Mouse (Mus musculus): ENCODE results near the gene Ptma. TPM values are rescaled to one million over a fixed set of nuclear protein-coding genes. Genes with fewer than 3 reads are reported as not detected.

Gene Ptma
- total and polyA plus RNA-seq, 2 experiments from 2014 or later, result 399 to 597 TPM

DNA sequence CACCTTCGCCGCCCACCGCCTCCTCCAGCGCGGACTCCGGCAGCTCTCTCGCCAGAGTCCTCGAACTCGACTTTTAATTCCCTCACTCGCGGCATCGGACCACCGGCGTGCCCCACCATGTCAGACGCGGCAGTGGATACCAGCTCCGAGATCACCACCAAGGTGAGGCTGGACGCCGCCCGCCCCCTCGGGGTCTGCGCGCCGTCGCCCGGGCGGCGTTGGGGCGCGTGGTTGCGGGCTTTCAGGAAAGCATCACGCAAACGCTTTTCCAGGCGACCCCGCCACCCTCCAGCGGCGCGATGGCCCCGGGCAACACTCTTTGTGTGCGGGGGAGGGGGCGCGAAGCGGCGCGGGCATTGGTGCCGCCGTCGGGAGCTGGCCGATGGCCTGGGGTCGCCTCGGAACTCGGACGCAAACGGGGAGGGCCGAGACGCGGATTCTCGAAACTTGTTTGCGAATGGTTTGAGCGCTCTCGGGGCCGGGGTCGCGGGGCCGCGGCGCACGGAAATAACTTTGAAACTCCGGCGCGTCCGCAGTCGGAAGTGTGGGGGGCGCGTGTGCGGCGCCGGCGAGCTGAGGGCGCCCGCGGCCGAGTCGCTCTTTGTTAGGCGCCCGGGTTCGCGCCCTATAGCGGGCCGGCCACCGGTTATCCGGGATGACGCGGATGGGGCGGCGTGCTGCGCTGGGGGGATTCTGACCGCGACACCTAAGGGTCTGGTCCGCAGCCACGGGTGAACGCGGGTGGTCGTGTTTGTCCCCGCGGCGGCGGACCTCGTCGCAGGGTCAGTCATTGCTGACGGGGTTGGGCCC is 468 bp downstream of the Ptma start:
- Histone ChIP-seq H3K4me2 (ENCODE audit: low read depth, low read length) (peak overlapping the region; percentile 86), H3K27me3 (ENCODE audit: control insufficient read depth, insufficient read depth, low read length) (no peaks in the 10 kb centered on the region), H3K4me3 (ENCODE audit: low read depth, low read length) (peak overlapping the region; percentile 90), H3K27ac (ENCODE audit: low read depth) (peak overlapping the region; percentile 98), H3K9ac (replicated peaks; ENCODE audit: low read depth, low read length) (peak overlapping the region; percentile 99), H3K9me3 (replicated peaks; ENCODE audit: control insufficient read depth, low read length) (no peaks in the 10 kb centered on the region), H3K4me1 (ENCODE audit: control insufficient read depth, insufficient read depth) (peaks cover 14% of the 10 kb centered on the region), H3K36me3 (replicated peaks; ENCODE audit: control insufficient read depth, insufficient read depth, low read length) (peaks cover 22% of the 10 kb centered on the region)
- WGBS, result under 1% methylated on average over 111 of the region's 111 CpGs
- no peak for ATAC-seq (ENCODE audit: insufficient read depth, low read depth)
- TF ChIP-seq CTCF (IDR thresholded peaks at IDR 0.05; ENCODE audit: low read depth) (no peak), EP300 (IDR thresholded peaks at IDR 0.05; ENCODE audit: low read depth) (0 out of 2 replicates have a peak, but pooled peaks have one; percentile 11)
- DNase-seq (ENCODE audit: low spot score), result no peak

- Histone ChIP-seq H3K4me1 (ENCODE audit: control insufficient read depth, insufficient read depth) (peaks cover 17% of the 10 kb centered on the region), H3K9ac (replicated peaks; ENCODE audit: low read depth, low read length) (peak overlapping the region; percentile 99), H3K27me3 (ENCODE audit: control insufficient read depth, insufficient read depth, low read length) (no peaks in the 10 kb centered on the region), H3K36me3 (replicated peaks; ENCODE audit: control insufficient read depth, insufficient read depth, low read length) (peaks cover 22% of the 10 kb centered on the region), H3K9me3 (replicated peaks; ENCODE audit: control insufficient read depth, low read length) (no peaks in the 10 kb centered on the region), H3K4me2 (ENCODE audit: low read depth, low read length) (peak overlapping the region; percentile 86), H3K4me3 (ENCODE audit: low read depth, low read length) (peak overlapping the region; percentile 90), H3K27ac (ENCODE audit: low read depth) (peak overlapping the region; percentile 98)
- ATAC-seq (ENCODE audit: insufficient read depth, low read depth) (peak; percentile 34), DNase-seq (ENCODE audit: low spot score) (peak; percentile 88)
- peak; percentile 89 for TF ChIP-seq CTCF (IDR thresholded peaks at IDR 0.05; ENCODE audit: low read depth)
- no peak; the same call in 1 of the 2 replicates for TF ChIP-seq EP300 (IDR thresholded peaks at IDR 0.05; ENCODE audit: low read depth)
- under 1% methylated on average over 75 of the region's 89 CpGs for WGBS
These were observed 1.3 kb downstream of the Ptma start for GRCm38 (mm10) chr1:86527599-86528486.

DNA sequence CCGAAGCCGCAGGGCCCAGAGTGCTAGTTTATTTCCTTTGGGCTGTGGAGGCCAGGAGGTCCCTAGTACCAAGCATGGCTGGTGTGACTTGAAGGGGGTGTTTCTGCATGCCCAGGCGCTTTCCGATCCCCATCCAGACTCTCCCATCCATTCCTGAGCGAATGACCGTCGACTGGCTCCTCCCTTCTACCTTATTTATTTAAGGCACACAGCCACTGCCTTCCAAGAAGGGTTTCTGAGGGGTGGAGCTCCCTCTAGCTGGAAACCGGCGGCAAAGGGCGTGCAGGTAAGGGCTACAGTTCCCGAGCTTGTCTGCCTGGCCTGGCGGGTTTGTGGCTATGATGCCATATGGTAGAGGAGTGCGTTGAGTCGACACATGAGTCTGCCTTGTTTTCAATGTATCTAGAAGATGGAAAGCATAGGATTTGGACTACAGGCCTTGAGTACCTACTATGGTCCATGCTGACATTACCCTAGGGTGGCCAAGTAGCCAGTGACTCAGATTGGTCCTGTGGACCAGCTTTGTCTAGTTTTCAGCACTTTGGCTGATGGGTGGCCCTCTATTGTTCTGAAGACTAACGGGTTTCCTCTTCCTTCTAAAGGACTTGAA is 2.1 kb downstream of the Ptma start:
- WGBS, result under 1% methylated on average over 15 of the region's 15 CpGs

DNA sequence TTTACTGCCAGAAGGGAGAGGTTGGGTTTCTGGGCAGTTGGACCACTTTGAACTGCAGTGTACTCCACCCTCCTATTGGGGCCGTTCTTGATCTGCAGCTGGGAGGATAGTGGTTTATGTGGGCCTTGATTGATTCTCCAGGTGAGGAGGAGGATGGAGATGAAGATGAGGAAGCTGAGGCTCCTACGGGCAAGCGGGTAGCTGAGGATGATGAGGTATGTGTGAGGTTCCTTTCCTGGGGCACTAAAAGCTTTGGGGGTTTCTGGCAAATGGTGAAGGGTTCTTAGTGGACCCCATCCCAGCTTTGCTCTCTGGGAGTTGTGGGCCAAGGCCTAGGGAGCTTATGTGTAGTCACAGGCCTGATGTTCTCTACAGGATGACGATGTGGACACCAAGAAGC is 3.1 kb downstream of the Ptma start:
- 36% methylated on average over 4 of the region's 4 CpGs for WGBS
- H3K4me1 ChIP-seq (ENCODE audit: control insufficient read depth, insufficient read depth), result peaks cover 17% of the 10 kb centered on the region
- TF ChIP-seq CTCF (IDR thresholded peaks at IDR 0.05; ENCODE audit: low read depth), result no peak
- no peak for TF ChIP-seq EP300 (IDR thresholded peaks at IDR 0.05; ENCODE audit: low read depth)
- no peak overlapping the region for H3K27ac ChIP-seq (ENCODE audit: low read depth)
- no peak for DNase-seq (ENCODE audit: low spot score)
- peak overlapping the region; percentile 90 for H3K4me3 ChIP-seq (ENCODE audit: low read depth, low read length)
- no peak for ATAC-seq (ENCODE audit: insufficient read depth, low read depth)
- no peaks in the 10 kb centered on the region for H3K9me3 ChIP-seq (replicated peaks; ENCODE audit: control insufficient read depth, low read length)
- no peaks in the 10 kb centered on the region for H3K27me3 ChIP-seq (ENCODE audit: control insufficient read depth, insufficient read depth, low read length)
- no peak overlapping the region for H3K9ac ChIP-seq (replicated peaks; ENCODE audit: low read depth, low read length)
- peak overlapping the region; percentile 86 for H3K4me2 ChIP-seq (ENCODE audit: low read depth, low read length)
- H3K36me3 ChIP-seq (replicated peaks; ENCODE audit: control insufficient read depth, insufficient read depth, low read length), result peaks cover 22% of the 10 kb centered on the region

More for the DNA sequence above, 2.1 kb downstream of the Ptma start:
- no peak for DNase-seq (ENCODE audit: low spot score)
- peak overlapping the region; percentile 86 for H3K4me2 ChIP-seq (ENCODE audit: low read depth, low read length)
- H3K9ac ChIP-seq (replicated peaks; ENCODE audit: low read depth, low read length), result peak overlapping the region; percentile 99
- no peaks in the 10 kb centered on the region for H3K9me3 ChIP-seq (replicated peaks; ENCODE audit: control insufficient read depth, low read length)
- H3K4me3 ChIP-seq (ENCODE audit: low read depth, low read length), result peak overlapping the region; percentile 90
- peak overlapping the region; percentile 98 for H3K27ac ChIP-seq (ENCODE audit: low read depth)
- TF ChIP-seq EP300 (IDR thresholded peaks at IDR 0.05; ENCODE audit: low read depth) (no peak), CTCF (IDR thresholded peaks at IDR 0.05; ENCODE audit: low read depth) (peak; percentile 25; the same call in 1 of the 2 replicates)
- ATAC-seq (ENCODE audit: insufficient read depth, low read depth), result no peak
- H3K27me3 ChIP-seq (ENCODE audit: control insufficient read depth, insufficient read depth, low read length), result no peaks in the 10 kb centered on the region
- peaks cover 17% of the 10 kb centered on the region for H3K4me1 ChIP-seq (ENCODE audit: control insufficient read depth, insufficient read depth)
- H3K36me3 ChIP-seq (replicated peaks; ENCODE audit: control insufficient read depth, insufficient read depth, low read length), result peaks cover 22% of the 10 kb centered on the region

- H3K9me3 ChIP-seq (replicated peaks; ENCODE audit: control insufficient read depth, low read length), result no peaks in the 10 kb centered on the region
- TF ChIP-seq CTCF (IDR thresholded peaks at IDR 0.05; ENCODE audit: low read depth), result no peak
- TF ChIP-seq EP300 (IDR thresholded peaks at IDR 0.05; ENCODE audit: low read depth), result no peak
- no peak overlapping the region for H3K4me2 ChIP-seq (ENCODE audit: low read depth, low read length)
- 29% methylated on average over 4 of the region's 4 CpGs for WGBS
- DNase-seq (ENCODE audit: low spot score) (no peak), ATAC-seq (ENCODE audit: insufficient read depth, low read depth) (no peak)
- no peak overlapping the region for H3K4me3 ChIP-seq (ENCODE audit: low read depth, low read length)
- H3K27ac ChIP-seq (ENCODE audit: low read depth), result no peak overlapping the region
- H3K27me3 ChIP-seq (ENCODE audit: control insufficient read depth, insufficient read depth, low read length), result no peaks in the 10 kb centered on the region
- H3K36me3 ChIP-seq (replicated peaks; ENCODE audit: control insufficient read depth, insufficient read depth, low read length), result peaks cover 22% of the 10 kb centered on the region
- peaks cover 17% of the 10 kb centered on the region for H3K4me1 ChIP-seq (ENCODE audit: control insufficient read depth, insufficient read depth)
- no peak overlapping the region for H3K9ac ChIP-seq (replicated peaks; ENCODE audit: low read depth, low read length)
These were observed 4.5 kb downstream of the Ptma start for GRCm38 (mm10) chr1:86530871-86531546.
